Mouse (Mus musculus) olfactory bulb, adult 2 months (tissue): ENCODE results near the gene Carhsp1.

Experiments
- CTCF ChIP-seq: fragments of 200-500 bp; IDR thresholded peaks from 2 replicates; pipeline ENCODE4 v1.5.1; 2012; ENCODE audit warnings: low read depth, mild to moderate bottlenecking, low read length, moderate library complexity; ENCODE audit not compliant: insufficient read depth
- POLR2A ChIP-seq: fragments of 200-500 bp; IDR thresholded peaks from 2 replicates; pipeline ENCODE4 v1.6.1; 2012; ENCODE audit warnings: mild to moderate bottlenecking, low read depth, low read length, moderate library complexity; ENCODE audit not compliant: insufficient read depth

DNA sequence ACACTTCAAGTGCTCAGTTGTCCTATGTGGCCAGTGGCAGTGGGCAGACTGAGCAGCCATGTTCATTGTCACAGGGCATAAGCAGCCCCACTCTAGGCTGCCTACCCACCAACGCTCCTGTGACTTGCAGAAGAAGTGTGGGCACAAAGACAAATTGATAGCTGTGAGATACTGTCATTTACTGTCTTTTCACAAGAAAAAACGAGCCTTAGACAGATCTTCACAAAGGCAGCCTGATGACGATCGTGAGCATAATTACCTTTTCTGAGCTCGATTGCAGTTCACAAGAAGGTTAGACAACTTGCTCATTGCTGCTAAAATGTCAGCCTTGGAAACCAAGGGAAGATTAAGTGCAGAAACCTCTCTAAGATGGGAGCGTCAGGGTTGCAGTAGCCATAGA is 16.8 kb downstream of the Carhsp1 start:
- TF ChIP-seq POLR2A (no peak), CTCF (no peak)
